Mouse (Mus musculus): ENCODE measurements around the gene Vezt. TPM values are rescaled to one million over a fixed set of nuclear protein-coding genes. Genes with fewer than 3 reads are reported as not detected.

Gene Vezt
- polyA plus RNA-seq, 1 experiment from 2014 or later, result 8.6 TPM

DNA sequence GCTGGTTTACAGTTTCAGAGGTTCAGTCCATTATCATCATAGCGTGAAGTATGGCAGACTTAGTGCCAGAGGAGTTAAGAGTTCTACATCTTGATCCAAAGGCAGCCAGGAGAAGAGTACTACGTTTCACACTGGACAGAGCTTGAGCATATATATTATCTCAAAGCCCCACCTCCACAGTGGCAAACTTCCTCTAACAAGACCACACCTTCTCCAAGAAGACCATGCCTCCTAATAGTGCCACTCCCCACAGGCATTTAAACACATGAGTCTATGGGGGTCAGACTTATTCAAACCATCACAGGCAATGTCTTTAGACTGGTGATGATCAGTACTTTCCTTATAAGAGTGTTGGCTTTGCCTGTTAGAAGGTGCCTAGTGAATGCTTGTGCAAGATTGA is 117.5 kb downstream of the Vezt start:
- H3K27ac ChIP-seq (ENCODE audit: low read depth), result no peak overlapping the region
- H3K4me1 ChIP-seq (ENCODE audit: insufficient read depth), result peaks cover 10% of the 10 kb centered on the region
- DNase-seq (no peak), ATAC-seq (no peak)
- H3K36me3 ChIP-seq (replicated peaks; ENCODE audit: insufficient read depth, low read length), result no peaks in the 10 kb centered on the region
- WGBS (ENCODE audit: insufficient replicate concordance), result 34% methylated on average over 2 of the region's 2 CpGs
- no peaks in the 10 kb centered on the region for H3K27me3 ChIP-seq (ENCODE audit: insufficient read depth, low read length)
- no peaks in the 10 kb centered on the region for H3K9me3 ChIP-seq (ENCODE audit: low read length)
- H3K9ac ChIP-seq (replicated peaks), result no peak overlapping the region
- no peak overlapping the region for H3K4me2 ChIP-seq (ENCODE audit: low read depth, low read length)
- no peak for TF ChIP-seq EP300 (IDR thresholded peaks at IDR 0.05; ENCODE audit: low read depth)
- TF ChIP-seq CTCF (IDR thresholded peaks at IDR 0.05; ENCODE audit: low read depth), result no peak
- H3K4me3 ChIP-seq (ENCODE audit: low read depth, low read length), result no peak overlapping the region

DNA sequence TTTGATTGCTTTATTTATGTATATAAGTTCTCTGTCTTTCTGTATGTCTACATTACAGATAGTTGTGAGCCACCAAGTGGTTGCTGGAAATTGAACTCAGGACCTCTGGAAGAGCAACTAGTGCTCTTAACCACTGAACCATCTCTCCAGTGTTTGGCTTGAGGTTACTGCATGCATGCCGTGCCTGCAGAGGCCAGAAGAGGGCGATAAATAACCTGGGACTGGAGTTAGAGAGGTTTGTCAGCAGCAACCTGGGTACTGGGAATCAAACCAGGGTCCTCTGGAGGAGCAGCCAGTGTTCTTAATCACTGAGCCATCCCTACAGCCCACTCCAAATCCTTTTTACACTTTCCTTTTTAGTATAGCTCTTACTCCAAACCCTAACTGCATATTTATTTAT is 118.8 kb downstream of the Vezt start:
- Histone ChIP-seq H3K36me3 (replicated peaks; ENCODE audit: insufficient read depth, low read length) (no peaks in the 10 kb centered on the region), H3K9ac (replicated peaks) (no peak overlapping the region), H3K4me2 (ENCODE audit: low read depth, low read length) (no peak overlapping the region), H3K9me3 (ENCODE audit: low read length) (no peaks in the 10 kb centered on the region), H3K4me1 (ENCODE audit: insufficient read depth) (peaks cover 21% of the 10 kb centered on the region), H3K27ac (ENCODE audit: low read depth) (no peak overlapping the region), H3K4me3 (ENCODE audit: low read depth, low read length) (no peak overlapping the region), H3K27me3 (ENCODE audit: insufficient read depth, low read length) (no peaks in the 10 kb centered on the region)
- no peak for DNase-seq
- no peak for ATAC-seq
- TF ChIP-seq CTCF (IDR thresholded peaks at IDR 0.05; ENCODE audit: low read depth) (peak; percentile 38), EP300 (IDR thresholded peaks at IDR 0.05; ENCODE audit: low read depth) (no peak)
- WGBS (ENCODE audit: insufficient replicate concordance), result 62% methylated on average over 2 of the region's 2 CpGs

DNA sequence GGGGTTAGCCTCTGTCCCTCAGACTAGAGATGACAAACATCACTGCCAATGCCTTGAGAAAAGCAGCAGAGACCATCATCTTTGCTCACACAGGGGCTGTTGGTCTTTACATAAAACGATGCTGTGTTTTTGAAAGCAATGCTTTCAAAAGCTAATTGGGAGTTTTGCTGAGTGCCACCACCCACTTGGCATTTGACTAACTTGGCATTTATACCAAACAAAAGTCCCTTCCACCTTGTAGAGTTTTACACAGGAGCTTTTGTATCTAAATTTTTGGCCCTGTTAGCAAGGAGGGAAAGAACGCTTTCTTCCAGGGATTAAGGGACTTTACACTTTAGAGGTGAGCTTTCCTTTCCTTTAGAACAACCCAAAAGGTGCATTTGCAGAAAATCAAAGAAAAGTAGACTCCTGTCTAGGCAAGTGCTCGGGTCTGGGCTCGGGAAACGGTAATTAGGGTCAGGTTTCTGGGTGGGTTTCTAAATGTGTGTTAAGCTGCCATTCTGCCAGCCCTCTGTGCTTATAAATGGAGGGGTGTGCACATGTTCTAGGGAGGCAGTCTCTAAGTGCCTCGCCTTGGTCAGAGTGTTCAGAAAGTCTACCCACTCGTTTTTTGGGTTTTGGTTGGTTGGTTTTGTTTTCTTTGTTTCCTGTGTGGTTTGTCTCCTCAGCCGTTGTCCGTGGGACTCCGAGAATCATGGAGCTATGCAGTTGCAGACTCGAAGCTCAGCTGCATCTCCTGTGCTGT is 119.9 kb downstream of the Vezt start:
- 47% methylated on average over 11 of the region's 11 CpGs for WGBS (ENCODE audit: insufficient replicate concordance)
- TF ChIP-seq EP300 (IDR thresholded peaks at IDR 0.05; ENCODE audit: low read depth) (no peak), CTCF (IDR thresholded peaks at IDR 0.05; ENCODE audit: low read depth) (no peak)
- Histone ChIP-seq H3K4me3 (ENCODE audit: low read depth, low read length) (no peak overlapping the region), H3K4me2 (ENCODE audit: low read depth, low read length) (no peak overlapping the region), H3K4me1 (ENCODE audit: insufficient read depth) (peaks cover 21% of the 10 kb centered on the region), H3K9ac (replicated peaks) (no peak overlapping the region), H3K36me3 (replicated peaks; ENCODE audit: insufficient read depth, low read length) (no peaks in the 10 kb centered on the region), H3K9me3 (ENCODE audit: low read length) (no peaks in the 10 kb centered on the region), H3K27me3 (ENCODE audit: insufficient read depth, low read length) (no peaks in the 10 kb centered on the region), H3K27ac (ENCODE audit: low read depth) (no peak overlapping the region)
- no peak for DNase-seq
- ATAC-seq, result no peak

DNA sequence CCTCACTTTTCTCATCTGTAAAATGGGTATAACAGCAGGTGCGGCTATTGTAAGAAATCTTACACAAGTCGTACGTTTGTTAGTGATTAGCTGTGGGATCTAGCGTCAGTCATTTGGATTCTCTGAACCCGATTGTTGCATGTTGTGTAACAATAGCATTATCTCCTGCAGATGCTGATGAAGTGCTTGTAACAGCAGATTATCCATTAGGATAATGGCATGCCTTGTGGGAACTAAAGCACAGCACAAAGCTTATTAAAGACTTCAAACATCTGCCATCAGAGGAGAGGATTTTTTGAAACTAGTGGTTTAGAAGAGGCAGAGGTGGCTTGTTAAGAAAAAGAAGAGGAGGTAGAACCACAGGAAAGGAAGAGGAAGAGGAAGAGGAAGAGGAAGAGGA is 122.1 kb downstream of the Vezt start:
- no peak overlapping the region for H3K4me3 ChIP-seq (ENCODE audit: low read depth, low read length)
- no peak overlapping the region for H3K9ac ChIP-seq (replicated peaks)
- ATAC-seq (no peak), DNase-seq (no peak)
- H3K4me2 ChIP-seq (ENCODE audit: low read depth, low read length), result no peak overlapping the region
- H3K9me3 ChIP-seq (ENCODE audit: low read length), result no peaks in the 10 kb centered on the region
- no peaks in the 10 kb centered on the region for H3K27me3 ChIP-seq (ENCODE audit: insufficient read depth, low read length)
- peaks cover 24% of the 10 kb centered on the region for H3K4me1 ChIP-seq (ENCODE audit: insufficient read depth)
- no peak overlapping the region for H3K27ac ChIP-seq (ENCODE audit: low read depth)
- H3K36me3 ChIP-seq (replicated peaks; ENCODE audit: insufficient read depth, low read length), result no peaks in the 10 kb centered on the region
- WGBS (ENCODE audit: insufficient replicate concordance), result 86% methylated on average over 5 of the region's 5 CpGs
- no peak for TF ChIP-seq CTCF (IDR thresholded peaks at IDR 0.05; ENCODE audit: low read depth)
- TF ChIP-seq EP300 (IDR thresholded peaks at IDR 0.05; ENCODE audit: low read depth), result no peak

DNA sequence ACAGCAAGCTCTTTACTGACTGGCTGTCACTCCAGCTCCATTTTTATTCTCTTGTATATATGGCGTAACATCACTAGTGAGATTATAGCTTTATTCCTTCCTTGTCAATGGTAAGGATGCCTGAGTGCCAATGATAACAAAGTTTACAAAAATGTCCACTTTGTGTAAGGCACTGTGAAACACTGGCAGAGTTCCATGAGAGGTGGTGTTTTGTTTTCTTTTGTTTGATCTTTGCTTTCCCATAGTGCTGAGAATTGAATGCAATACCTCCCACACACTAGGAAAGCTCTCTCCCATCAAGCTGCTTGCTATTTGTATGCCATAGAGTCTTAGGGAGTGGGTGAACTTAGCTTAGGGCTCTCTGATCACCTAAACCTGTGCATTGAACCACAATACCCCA is 122.7 kb downstream of the Vezt start:
- Histone ChIP-seq H3K9me3 (ENCODE audit: low read length) (no peaks in the 10 kb centered on the region), H3K36me3 (replicated peaks; ENCODE audit: insufficient read depth, low read length) (no peaks in the 10 kb centered on the region), H3K9ac (replicated peaks) (no peak overlapping the region), H3K4me1 (ENCODE audit: insufficient read depth) (peaks cover 22% of the 10 kb centered on the region), H3K4me2 (ENCODE audit: low read depth, low read length) (0 out of 2 replicates have a peak overlapping the region, but pooled peaks have one; percentile 34), H3K27me3 (ENCODE audit: insufficient read depth, low read length) (no peaks in the 10 kb centered on the region), H3K4me3 (ENCODE audit: low read depth, low read length) (no peak overlapping the region), H3K27ac (ENCODE audit: low read depth) (no peak overlapping the region)
- 69% methylated on average over 1 of the region's 1 CpGs for WGBS (ENCODE audit: insufficient replicate concordance)
- TF ChIP-seq EP300 (IDR thresholded peaks at IDR 0.05; ENCODE audit: low read depth), result no peak
- no peak for TF ChIP-seq CTCF (IDR thresholded peaks at IDR 0.05; ENCODE audit: low read depth)
- ATAC-seq (no peak), DNase-seq (no peak)

DNA sequence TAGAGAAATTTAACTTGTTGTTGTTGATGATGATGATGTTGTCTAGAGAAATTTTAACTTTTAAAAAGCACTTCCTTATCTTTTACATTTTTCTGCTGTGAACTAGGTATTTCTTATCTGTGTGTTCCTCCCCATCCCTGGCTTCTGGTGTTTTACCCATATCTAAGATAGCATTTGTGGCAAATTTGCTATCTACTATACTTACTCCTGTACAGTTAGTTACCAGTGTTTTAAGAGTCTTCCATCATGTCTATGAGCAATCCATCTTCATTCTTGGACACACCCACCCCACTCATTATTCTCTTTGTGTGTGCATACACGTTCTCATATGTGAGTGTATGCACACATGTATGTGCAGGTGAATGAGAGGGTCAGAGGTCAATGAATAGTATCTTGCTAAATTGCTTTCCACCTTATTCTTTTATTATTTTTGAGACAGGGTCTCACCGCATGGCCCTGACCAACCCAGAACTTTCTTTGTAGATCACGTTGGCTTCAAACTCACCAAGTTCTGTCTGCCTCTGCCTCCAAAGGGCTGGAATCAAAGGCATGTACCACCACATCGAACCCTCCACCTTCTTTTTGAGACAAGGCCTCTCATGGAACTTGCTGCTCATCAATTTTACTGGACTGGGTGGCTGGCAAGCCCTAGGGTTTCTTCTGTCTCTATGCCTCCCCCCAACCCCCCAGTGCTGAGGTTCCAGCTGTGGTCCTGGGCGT is 123.3 kb downstream of the Vezt start:
- Histone ChIP-seq H3K4me1 (ENCODE audit: insufficient read depth) (peaks cover 18% of the 10 kb centered on the region), H3K36me3 (replicated peaks; ENCODE audit: insufficient read depth, low read length) (no peaks in the 10 kb centered on the region), H3K9me3 (ENCODE audit: low read length) (no peaks in the 10 kb centered on the region), H3K27me3 (ENCODE audit: insufficient read depth, low read length) (no peaks in the 10 kb centered on the region), H3K4me2 (ENCODE audit: low read depth, low read length) (peak overlapping the region; percentile 34), H3K27ac (ENCODE audit: low read depth) (no peak overlapping the region), H3K4me3 (ENCODE audit: low read depth, low read length) (no peak overlapping the region), H3K9ac (replicated peaks) (no peak overlapping the region)
- TF ChIP-seq EP300 (IDR thresholded peaks at IDR 0.05; ENCODE audit: low read depth) (peak; percentile 91), CTCF (IDR thresholded peaks at IDR 0.05; ENCODE audit: low read depth) (no peak)
- 84% methylated on average over 5 of the region's 5 CpGs for WGBS (ENCODE audit: insufficient replicate concordance)
- peak; percentile 25; the same call in 1 of the 2 replicates for ATAC-seq
- no peak for DNase-seq
